Mouse (Mus musculus) activated CD4-positive, CD25-positive, alpha-beta regulatory T cell (primary cell): ENCODE data around the gene Olfr1432. TPM values are rescaled to one million over a fixed set of nuclear protein-coding genes. Genes with fewer than 3 reads are reported as not detected.

Experiments used
- polyA plus RNA-seq, 2 experiments: library from polyadenylated mRNA; unstranded; fragments of 100-300 nt; shearing (Covaris generic); gene quantifications; one replicate each; pipeline ENCODE4 v1.2.1; 2017

Gene Olfr1432
- under 1 TPM in 1 of 2 experiments, not detected in 1; 0.12 TPM for polyA plus RNA-seq

GRCm38 (mm10) chr19:12232496-12232895 lies at the start of gene Olfr1432:
Olfr1432 (minus strand) TSS chr19:12232596.

GRCm38 (mm10) chr19:12279554-12279953 lies 47.2 kb upstream of the Olfr1432 start, which contains the start of gene Olfr1434:
Olfr1434 (plus strand) TSS chr19:12279854.

DNA sequence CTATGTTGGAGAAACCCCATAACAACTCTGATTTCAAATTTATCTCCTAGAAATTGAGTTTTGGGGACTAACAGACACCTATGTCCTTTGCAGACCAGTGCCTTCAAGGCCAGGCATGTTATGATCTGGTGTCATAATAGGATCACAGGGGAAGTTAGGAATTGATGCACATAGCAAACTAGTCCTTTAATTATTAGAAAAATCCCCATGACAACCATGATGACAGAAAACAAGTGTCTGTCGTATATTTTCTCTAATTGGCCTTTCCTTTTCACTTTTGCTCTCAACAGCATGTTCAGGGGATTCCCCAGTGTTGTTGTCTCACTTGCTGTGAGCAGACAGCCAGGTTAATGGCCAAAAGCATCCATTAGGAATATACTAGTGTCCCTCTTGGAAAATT lies 28.3 kb upstream of the Olfr1432 start, which contains the start of gene Olfr235:
Gene Olfr235, plus strand, starts transcription at position 301 of the 400 bp plus-strand sequence.

GRCm38 (mm10) chr19:12241559-12241958 lies 9.2 kb upstream of the Olfr1432 start, which contains the start of gene Olfr262:
Olfr262 (minus strand) TSS chr19:12241659.

DNA sequence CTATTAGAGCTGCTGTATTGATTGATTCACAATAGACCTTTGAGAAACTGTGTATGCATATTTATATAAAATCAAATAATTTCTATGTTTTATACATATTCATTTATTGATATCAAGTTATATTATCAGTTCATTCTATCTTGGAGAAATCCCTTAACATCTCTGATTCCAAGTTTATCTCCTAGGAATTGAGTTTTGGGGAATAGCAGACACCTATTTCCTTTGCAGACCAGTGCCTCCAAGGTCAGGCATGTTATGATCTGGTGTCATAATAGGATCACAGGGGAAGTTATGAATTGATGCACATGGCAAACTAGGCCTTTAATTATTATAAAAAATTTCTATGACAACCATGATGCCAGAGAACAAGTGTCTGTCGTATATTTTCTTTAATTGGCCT lies 32.1 kb downstream of the Olfr1432 start, which contains the start of gene Olfr1431:
Gene Olfr1431, plus strand, starts transcription at position 301 of the 400 bp plus-strand sequence.

Other genes starting within 250 kb of the Olfr1432 start
- under 1 TPM in 1 of 2 experiments, not detected in 1; 0.11 TPM for gene Olfr1423, start 191.3 kb downstream of the Olfr1432 start, polyA plus RNA-seq
- gene Olfr1424, start 169.9 kb downstream of the Olfr1432 start, polyA plus RNA-seq, result under 1 TPM; 0.10 to 0.20 TPM
- gene Olfr1425, start 154.9 kb downstream of the Olfr1432 start, polyA plus RNA-seq, result under 1 TPM in 1 of 2 experiments, not detected in 1; 0.09 TPM
- not detected for gene Olfr1426, start 140.6 kb downstream of the Olfr1432 start, polyA plus RNA-seq
- not detected for gene Olfr1427, start 129.3 kb downstream of the Olfr1432 start, polyA plus RNA-seq
- not detected for gene Olfr1428, start 116.7 kb downstream of the Olfr1432 start, polyA plus RNA-seq
- gene Olfr76, start 109.4 kb downstream of the Olfr1432 start, polyA plus RNA-seq, result under 1 TPM in 1 of 2 experiments, not detected in 1; 0.23 TPM
- gene Olfr1555-ps1, start 62.5 kb downstream of the Olfr1432 start, polyA plus RNA-seq, result under 1 TPM; 0.17 to 0.20 TPM
- gene Olfr1431, start 32.0 kb downstream of the Olfr1432 start, polyA plus RNA-seq, result not detected
- gene Olfr262, start 9.1 kb upstream of the Olfr1432 start, polyA plus RNA-seq, result under 1 TPM in 1 of 2 experiments, not detected in 1; 0.49 TPM
- gene Olfr235, start 28.4 kb upstream of the Olfr1432 start, polyA plus RNA-seq, result not detected
- not detected for gene Olfr1434, start 47.3 kb upstream of the Olfr1432 start, polyA plus RNA-seq
- gene Olfr1436, start 66.5 kb upstream of the Olfr1432 start, polyA plus RNA-seq, result not detected
- gene Olfr1437, start 92.5 kb upstream of the Olfr1432 start, polyA plus RNA-seq, result under 1 TPM in 1 of 2 experiments, not detected in 1; 0.98 TPM
- gene Olfr1438-ps1, start 103.3 kb upstream of the Olfr1432 start, polyA plus RNA-seq, result under 1 TPM in 1 of 2 experiments, not detected in 1; 0.04 TPM
- gene Olfr1440, start 154.7 kb upstream of the Olfr1432 start, polyA plus RNA-seq, result under 1 TPM in 1 of 2 experiments, not detected in 1; 0.04 TPM
- gene Olfr1441, start 184.8 kb upstream of the Olfr1432 start, polyA plus RNA-seq, result not detected
- gene Pfpl, start 195.3 kb upstream of the Olfr1432 start, polyA plus RNA-seq, result under 1 TPM in 1 of 2 experiments, not detected in 1; 0.10 TPM
- gene Mpeg1, start 228.2 kb upstream of the Olfr1432 start, polyA plus RNA-seq, result 1 to 10 TPM in 1 of 2 experiments, under 1 TPM in 1; 0.88 to 2.5 TPM